Mouse (Mus musculus) liver, embryonic 11.5 days (tissue): ENCODE data around the gene Ofd1. TPM values are rescaled to one million over a fixed set of nuclear protein-coding genes. Genes with fewer than 3 reads are reported as not detected.

Experiments used
- ATAC-seq: fragments of 200-750 bp; cut with Nextera tagmentation; replicated peaks from 2 replicates; pipeline ENCODE4 v1.8.0; 2017; ENCODE audit warnings: moderate number of reproducible peaks, mild to moderate bottlenecking, moderate TSS enrichment, moderate library complexity; ENCODE audit not compliant: low FRiP score
- DNase-seq: peaks from one replicate; pipeline ENCODE4 v3.0.0-alpha.2; 2017; ENCODE audit warnings: low spot score
- H3K27ac ChIP-seq: fragments of 300-500 bp; sonication (generic); 2 replicates; pipeline ENCODE4 v1.5.1; 2014; ENCODE audit warnings: mild to moderate bottlenecking, low read depth, low read length, control low read depth
- H3K27me3 ChIP-seq: fragments of 300-500 bp; sonication (generic); replicated peaks from 2 replicates; pipeline ENCODE4 v1.6.1; 2014; ENCODE audit warnings: low read length, mixed read lengths; ENCODE audit not compliant: control insufficient read depth, insufficient read depth
- H3K36me3 ChIP-seq: fragments of 300-500 bp; sonication (generic); 2 replicates; pipeline ENCODE4 v1.6.1; 2014; ENCODE audit warnings: mild to moderate bottlenecking, low read length, moderate library complexity, mixed read lengths; ENCODE audit not compliant: control insufficient read depth, insufficient read depth
- H3K4me1 ChIP-seq: fragments of 300-500 bp; sonication (generic); replicated peaks from 2 replicates; pipeline ENCODE4 v1.6.1; 2014; ENCODE audit warnings: low read length, mixed read lengths; ENCODE audit not compliant: control insufficient read depth, insufficient read depth
- H3K4me2 ChIP-seq: fragments of 300-500 bp; sonication (generic); 2 replicates; pipeline ENCODE4 v1.6.1; 2014; ENCODE audit warnings: mild to moderate bottlenecking, control low read depth, moderate library complexity
- H3K4me3 ChIP-seq: fragments of 300-500 bp; sonication (generic); 2 replicates; pipeline ENCODE4 v1.5.1; 2014; ENCODE audit warnings: low read depth, low read length, control low read depth
- H3K9ac ChIP-seq: fragments of 300-500 bp; sonication (generic); 2 replicates; pipeline ENCODE4 v1.6.1; 2014; ENCODE audit warnings: low read depth, low read length, control low read depth
- H3K9me3 ChIP-seq: fragments of 300-500 bp; sonication (generic); 2 replicates; pipeline ENCODE4 v1.6.1; 2016; ENCODE audit warnings: low read length, inconsistent platforms, mixed read lengths; ENCODE audit not compliant: control insufficient read depth
- WGBS: fragments of 180-500 bp; shearing (Covaris S2); extraction: QIAGEN DNeasy Blood & Tissue Kit; methylation state at CpG from one replicate; pipeline ENCODE4 v1.1.7; 2014; 5-methylcytosine and 5-hydroxymethylcytosine counted together
- polyA plus RNA-seq: library from polyadenylated mRNA; unstranded; fragments of >200 nt; fragmentation: Nextera tagmentation; extraction: Ambion mirVana; gene quantifications from 2 replicates; pipeline ENCODE4 v1.2.1, GENCODE M21; 2014

The Ofd1 gene
- polyA plus RNA-seq, 1 experiment from 2014 or later, result 6.9 TPM

GRCm38 (mm10) chrX:166453532-166453931 lies 13.0 kb upstream of the Ofd1 start:
- H3K9me3 ChIP-seq, result no peaks in the 10 kb centered on the region
- peaks cover 3% of the 10 kb centered on the region for H3K27me3 ChIP-seq
- no peak for ATAC-seq
- 0 out of 2 replicates have a peak, but pooled peaks cover 4% of the 10 kb centered on the region for H3K36me3 ChIP-seq
- no peak overlapping the region for H3K4me2 ChIP-seq
- no peak for DNase-seq
- no peak overlapping the region for H3K4me3 ChIP-seq
- 66% methylated on average over 6 of the region's 6 CpGs for WGBS
- no peak overlapping the region for H3K9ac ChIP-seq
- H3K27ac ChIP-seq, result no peak overlapping the region
- H3K4me1 ChIP-seq, result no peaks in the 10 kb centered on the region

GRCm38 (mm10) chrX:166444552-166444951 lies 4.0 kb upstream of the Ofd1 start:
- H3K27me3 ChIP-seq, result peaks cover 21% of the 10 kb centered on the region
- H3K9ac ChIP-seq, result no peak overlapping the region
- no peak for DNase-seq
- no peaks in the 10 kb centered on the region; the same call in 1 of the 2 replicates for H3K4me1 ChIP-seq
- ATAC-seq, result no peak
- 66% methylated on average over 3 of the region's 3 CpGs for WGBS
- H3K4me3 ChIP-seq, result no peak overlapping the region
- no peaks in the 10 kb centered on the region for H3K9me3 ChIP-seq
- H3K36me3 ChIP-seq, result no peaks in the 10 kb centered on the region
- H3K4me2 ChIP-seq, result no peak overlapping the region
- no peak overlapping the region for H3K27ac ChIP-seq

- H3K27ac ChIP-seq, result peak within 1 kb of the TSS; percentile 71
- H3K9ac ChIP-seq, result peak within 1 kb of the TSS; percentile 77
- ATAC-seq (peak; percentile 71), DNase-seq (no peak)
- H3K27me3 ChIP-seq, result peaks cover 18% of the 10 kb centered on the region
- H3K9me3 ChIP-seq, result no peaks in the 10 kb centered on the region
- peak within 1 kb of the TSS; percentile 68 for H3K4me2 ChIP-seq
- H3K4me3 ChIP-seq, result peak within 1 kb of the TSS; percentile 65
- 11% methylated on average over 33 of the region's 36 CpGs for WGBS
- H3K36me3 ChIP-seq, result no peaks in the 10 kb centered on the region
- H3K4me1 ChIP-seq, result no peaks in the 10 kb centered on the region; the same call in 1 of the 2 replicates
Measured at GRCm38 (mm10) chrX:166440036-166440615, 378 bp downstream of the Ofd1 start, which contains the start of gene Trappc2. Gene Trappc2, plus strand, starts transcription at chrX:166440574.

GRCm38 (mm10) chrX:166434812-166435211 lies 5.7 kb downstream of the Ofd1 start:
- H3K9me3 ChIP-seq, result no peaks in the 10 kb centered on the region
- no peak for ATAC-seq
- WGBS, result 79% methylated on average over 2 of the region's 2 CpGs

GRCm38 (mm10) chrX:166416196-166416595 lies 24.3 kb downstream of the Ofd1 start:
- no peaks in the 10 kb centered on the region for H3K36me3 ChIP-seq
- H3K27me3 ChIP-seq, result no peaks in the 10 kb centered on the region
- no peaks in the 10 kb centered on the region for H3K9me3 ChIP-seq
- no peak overlapping the region for H3K27ac ChIP-seq
- H3K4me1 ChIP-seq, result no peaks in the 10 kb centered on the region
- no peak overlapping the region for H3K4me3 ChIP-seq
- WGBS, result 84% methylated on average over 5 of the region's 6 CpGs
- no peak overlapping the region for H3K9ac ChIP-seq
- ATAC-seq, result no peak
- DNase-seq, result no peak
- no peak overlapping the region for H3K4me2 ChIP-seq

More at GRCm38 (mm10) chrX:166434812-166435211, 5.7 kb downstream of the Ofd1 start:
- H3K27ac ChIP-seq, result no peak overlapping the region
- H3K27me3 ChIP-seq, result peaks cover under 1% of the 10 kb centered on the region; the same call in 1 of the 2 replicates
- H3K4me3 ChIP-seq, result no peak overlapping the region
- no peak for DNase-seq
- no peak overlapping the region for H3K4me2 ChIP-seq
- no peaks in the 10 kb centered on the region for H3K36me3 ChIP-seq
- no peak overlapping the region for H3K9ac ChIP-seq
- H3K4me1 ChIP-seq, result no peaks in the 10 kb centered on the region

GRCm38 (mm10) chrX:166407865-166408264 lies 32.6 kb downstream of the Ofd1 start:
- Histone ChIP-seq H3K27me3 (peaks cover 3% of the 10 kb centered on the region; the same call in 1 of the 2 replicates), H3K36me3 (no peaks in the 10 kb centered on the region), H3K9ac (no peak overlapping the region), H3K4me3 (no peak overlapping the region), H3K9me3 (no peaks in the 10 kb centered on the region), H3K4me1 (no peaks in the 10 kb centered on the region), H3K4me2 (no peak overlapping the region), H3K27ac (no peak overlapping the region)
- DNase-seq (no peak), ATAC-seq (peak; percentile 80)

- Histone ChIP-seq H3K27ac (no peak overlapping the region), H3K4me2 (no peak overlapping the region)
- WGBS, result 71% methylated on average over 1 of the region's 1 CpGs
Measured at GRCm38 (mm10) chrX:166393753-166394152, 46.8 kb downstream of the Ofd1 start.

GRCm38 (mm10) chrX:166386656-166387055 lies 53.8 kb downstream of the Ofd1 start:
- 81% methylated on average over 6 of the region's 6 CpGs for WGBS
- Histone ChIP-seq H3K36me3 (no peaks in the 10 kb centered on the region), H3K4me1 (no peaks in the 10 kb centered on the region), H3K27ac (no peak overlapping the region), H3K9ac (no peak overlapping the region), H3K9me3 (no peaks in the 10 kb centered on the region), H3K4me3 (no peak overlapping the region), H3K4me2 (no peak overlapping the region), H3K27me3 (no peaks in the 10 kb centered on the region; the same call in 1 of the 2 replicates)
- no peak for DNase-seq
- no peak for ATAC-seq

More at GRCm38 (mm10) chrX:166393753-166394152, 46.8 kb downstream of the Ofd1 start:
- ATAC-seq, result no peak
- no peak overlapping the region for H3K9ac ChIP-seq
- H3K36me3 ChIP-seq, result no peaks in the 10 kb centered on the region; the same call in 1 of the 2 replicates
- no peaks in the 10 kb centered on the region for H3K9me3 ChIP-seq
- no peaks in the 10 kb centered on the region; the same call in 1 of the 2 replicates for H3K27me3 ChIP-seq
- no peak for DNase-seq
- H3K4me3 ChIP-seq, result no peak overlapping the region
- no peaks in the 10 kb centered on the region for H3K4me1 ChIP-seq

- no peak; the same call in 1 of the 2 replicates for ATAC-seq
Measured at GRCm38 (mm10) chrX:166384935-166385334, 55.6 kb downstream of the Ofd1 start.

More at GRCm38 (mm10) chrX:166384935-166385334, 55.6 kb downstream of the Ofd1 start:
- Histone ChIP-seq H3K4me1 (no peaks in the 10 kb centered on the region), H3K9me3 (no peaks in the 10 kb centered on the region), H3K36me3 (no peaks in the 10 kb centered on the region), H3K4me3 (no peak overlapping the region), H3K27ac (no peak overlapping the region), H3K27me3 (peaks cover 5% of the 10 kb centered on the region; the same call in 1 of the 2 replicates), H3K9ac (no peak overlapping the region), H3K4me2 (no peak overlapping the region)
- DNase-seq, result no peak
- WGBS, result 60% methylated on average over 3 of the region's 3 CpGs
